Mouse (Mus musculus): Measurements from ENCODE around the gene Neil3.
A peak's percentile ranks its signal among the peaks of the same experiment; 100 is the strongest.
"Not testable (repeated sequence)": the region's sequence is repeated elsewhere in the genome, so short reads cannot be mapped to it uniquely, and the experiment has no call there.

Neil3 gene

DNA sequence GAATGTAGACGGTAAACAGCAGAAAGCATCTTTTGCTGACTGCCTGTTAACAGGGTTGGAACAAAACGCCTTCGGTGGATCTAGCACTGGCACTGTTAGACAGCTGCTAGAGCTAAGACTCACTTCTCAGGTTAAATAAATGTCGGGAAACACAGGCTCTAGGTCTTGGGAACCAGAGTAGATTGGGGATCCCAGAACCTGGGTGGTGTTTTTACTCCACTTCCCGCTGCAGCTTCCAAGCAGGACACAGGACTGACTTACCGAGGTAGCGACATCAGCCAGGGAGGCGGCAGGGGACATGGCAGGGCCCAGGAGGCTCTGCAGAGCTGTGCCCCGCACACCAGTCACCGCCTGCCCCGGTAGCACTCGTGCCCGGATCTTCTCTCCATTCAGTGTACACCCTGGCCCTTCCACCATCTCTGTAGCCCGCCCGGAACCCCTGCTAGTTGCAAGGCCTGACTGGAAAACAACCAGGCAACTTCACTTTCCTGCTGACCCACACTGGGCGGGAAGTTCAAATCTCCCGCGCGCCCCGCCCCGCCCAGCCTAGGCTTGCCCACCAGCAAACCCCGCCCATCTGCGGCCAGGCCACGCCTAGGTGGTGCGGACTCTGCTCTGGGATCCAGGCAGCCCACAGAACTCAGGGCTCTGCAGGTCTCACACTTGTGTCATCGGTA, at the start of gene Neil3:
Gene Neil3 (minus strand): TSS at position 571 of the 677 bp plus-strand sequence.
- peak; percentile 83 for DNase-seq

- no peak for DNase-seq
Measured at GRCm38 (mm10) chr8:53680846-53681245, 42.0 kb upstream of the Neil3 start.

- DNase-seq: peak; percentile 57
Measured at GRCm38 (mm10) chr8:53663946-53664345, 25.1 kb upstream of the Neil3 start.

- no peak for DNase-seq
Measured at GRCm38 (mm10) chr8:53661436-53661835, 22.6 kb upstream of the Neil3 start.

GRCm38 (mm10) chr8:53630618-53631017, 8.2 kb downstream of the Neil3 start:
- no peak for DNase-seq

- no peak for DNase-seq
Measured at GRCm38 (mm10) chr8:53628864-53629415, 9.9 kb downstream of the Neil3 start.

- DNase-seq: no peak
Measured at GRCm38 (mm10) chr8:53623425-53623824, 15.4 kb downstream of the Neil3 start.

- no peak for DNase-seq
Measured at GRCm38 (mm10) chr8:53619196-53619595, 19.7 kb downstream of the Neil3 start.

DNA sequence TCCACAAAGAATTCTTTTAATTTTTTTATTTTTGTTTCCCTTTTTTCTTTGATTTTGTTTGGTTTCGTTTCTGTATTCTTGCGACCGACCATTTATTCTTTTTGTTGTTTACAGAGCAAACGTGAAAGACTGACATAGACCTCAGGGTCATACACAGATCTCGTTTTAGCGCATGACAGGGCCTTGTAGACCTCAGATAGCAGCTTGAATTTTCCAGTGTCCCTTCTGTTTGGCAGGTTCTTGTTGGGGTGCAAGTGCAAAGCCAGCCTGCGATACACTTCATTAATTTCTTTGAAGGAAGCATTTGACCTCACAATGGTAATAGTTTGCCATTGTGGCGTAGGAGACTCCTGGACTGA, 24.6 kb downstream of the Neil3 start:
- DNase-seq: no peak

GRCm38 (mm10) chr8:53613577-53614287, 25.1 kb downstream of the Neil3 start:
- DNase-seq: no peak

- no peak for DNase-seq
Measured at GRCm38 (mm10) chr8:53612297-53612696, 26.6 kb downstream of the Neil3 start.

- no peak for DNase-seq
Measured at GRCm38 (mm10) chr8:53607040-53607439, 31.8 kb downstream of the Neil3 start.

DNA sequence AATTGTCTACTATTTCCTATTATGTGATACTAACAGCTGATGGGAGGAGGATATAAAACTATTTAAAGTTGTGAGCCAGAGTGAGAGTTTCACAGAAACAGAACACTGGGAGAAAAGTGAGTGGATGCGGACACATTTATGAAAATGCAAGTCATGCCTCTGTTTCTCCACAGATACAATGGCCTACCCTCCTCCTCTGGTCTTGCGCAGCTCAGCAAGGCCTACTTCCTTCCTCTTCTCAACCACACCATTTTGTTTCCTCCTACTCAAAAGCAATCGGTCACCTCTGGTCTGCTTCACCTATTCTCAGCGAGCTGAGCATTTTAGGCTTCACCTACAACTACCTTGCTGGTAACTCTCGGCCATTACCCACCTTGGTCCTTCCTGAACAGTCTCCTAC, 34.0 kb downstream of the Neil3 start:
- DNase-seq: no peak

GRCm38 (mm10) chr8:53603672-53604071, 35.2 kb downstream of the Neil3 start:
- DNase-seq: no peak

DNA sequence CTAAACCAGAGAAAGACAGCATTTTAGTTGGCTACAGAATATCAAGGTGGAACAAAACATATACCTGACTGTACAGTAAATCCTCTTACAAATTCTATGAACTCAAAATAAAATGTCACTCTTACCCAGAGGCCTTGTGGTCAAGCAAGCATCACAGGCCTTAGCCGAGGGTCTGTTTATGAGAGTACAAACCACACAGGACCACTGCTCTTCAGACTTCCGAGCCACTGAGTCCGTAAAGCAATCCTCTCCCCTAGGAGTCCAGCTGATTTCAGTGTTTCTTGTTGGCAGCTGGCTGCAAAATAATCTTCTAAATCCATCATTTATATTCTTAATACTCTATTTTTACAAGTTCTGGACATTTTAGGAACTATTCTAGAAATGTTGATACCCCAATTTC, 38.0 kb downstream of the Neil3 start:
- no peak for DNase-seq

GRCm38 (mm10) chr8:53600025-53600811, 38.6 kb downstream of the Neil3 start:
- DNase-seq: no peak

DNA sequence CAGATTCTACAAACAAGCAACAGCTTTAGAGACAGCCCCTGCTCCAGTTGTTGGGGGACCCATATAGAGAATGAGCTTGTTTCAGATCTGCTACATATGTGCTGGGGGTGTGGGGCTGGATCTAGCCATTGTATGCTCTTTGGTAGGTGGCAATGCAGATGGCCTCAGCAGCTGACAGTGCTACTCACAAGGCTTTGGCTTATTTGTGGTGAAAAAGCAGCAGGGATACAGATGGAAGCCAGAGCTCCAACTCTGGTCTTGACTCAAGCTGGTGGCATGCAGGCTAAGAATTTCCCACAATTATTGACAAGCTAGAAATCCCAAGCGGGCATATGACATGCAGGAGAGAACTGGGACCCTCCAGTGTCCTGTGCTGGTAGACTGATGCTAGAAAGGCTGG, 40.8 kb downstream of the Neil3 start:
- no peak for DNase-seq

GRCm38 (mm10) chr8:53591777-53592176, 47.1 kb downstream of the Neil3 start:
- DNase-seq: no peak

DNA sequence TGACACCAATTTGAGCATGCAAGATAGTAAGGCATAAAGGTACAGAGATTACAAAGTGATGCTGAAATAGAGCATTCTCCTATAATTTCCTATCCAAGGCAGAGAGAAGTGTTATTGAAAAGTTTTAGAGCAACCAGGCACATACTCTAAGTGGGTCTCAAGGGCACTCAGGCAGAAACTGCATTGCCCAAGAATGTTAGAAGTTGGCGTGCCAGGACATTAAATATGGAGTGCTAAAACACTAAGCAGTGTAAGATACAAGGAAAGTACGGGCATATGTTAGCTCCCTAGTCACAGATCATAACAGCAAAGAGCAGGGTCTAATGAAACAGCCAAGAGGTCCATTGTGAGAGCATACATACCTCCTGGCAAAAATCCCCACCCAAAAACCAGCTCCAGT, 65.3 kb downstream of the Neil3 start:
- DNase-seq: no peak

GRCm38 (mm10) chr8:53566223-53566622, 72.6 kb downstream of the Neil3 start:
- no peak for DNase-seq

DNA sequence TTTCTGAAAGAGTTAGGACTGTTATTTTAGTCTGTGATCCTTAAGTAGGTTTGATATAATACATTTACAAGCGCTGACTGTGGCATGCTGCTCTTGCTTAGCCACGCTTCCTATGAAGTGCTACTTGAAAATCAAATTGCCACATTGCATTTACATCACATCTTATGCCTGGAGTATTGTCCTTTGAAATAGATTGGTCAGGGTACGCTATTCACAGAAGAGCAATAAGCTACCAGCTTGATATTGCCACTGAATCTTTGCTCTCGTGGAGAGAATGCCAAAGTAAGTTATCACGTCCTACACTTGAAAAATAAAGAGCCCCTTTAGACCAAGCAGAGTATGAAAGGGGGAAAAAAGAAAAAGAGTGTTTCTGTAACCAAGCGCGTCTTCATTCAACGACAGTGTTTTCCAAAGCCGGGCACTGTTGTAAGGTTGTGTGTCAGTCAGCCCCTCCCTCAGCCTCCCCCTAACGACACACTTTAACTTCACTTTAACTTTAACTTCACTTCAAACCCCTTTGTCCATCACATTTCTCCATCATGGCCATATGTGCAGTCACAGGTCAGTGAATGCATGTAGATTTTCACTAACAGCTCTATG, 76.3 kb downstream of the Neil3 start:
- no peak for DNase-seq

DNA sequence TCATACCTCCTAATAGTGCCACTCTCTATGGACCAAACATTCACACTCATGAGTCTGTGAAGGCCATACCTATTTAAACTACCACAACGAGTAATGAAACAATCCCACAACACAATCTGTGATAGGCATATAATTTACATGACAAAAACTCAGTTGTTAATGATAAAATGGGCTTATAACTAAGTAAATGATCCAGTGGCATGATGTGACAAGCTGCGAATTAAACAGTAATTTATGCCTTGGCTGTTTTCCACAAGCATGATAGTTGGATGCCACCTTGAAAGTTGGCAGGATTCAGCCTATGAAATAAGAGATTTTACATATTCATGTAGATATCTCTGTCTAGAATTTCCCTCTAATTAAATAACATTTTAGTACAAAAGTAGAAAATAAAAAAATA, 99.3 kb downstream of the Neil3 start:
- DNase-seq: no peak

DNA sequence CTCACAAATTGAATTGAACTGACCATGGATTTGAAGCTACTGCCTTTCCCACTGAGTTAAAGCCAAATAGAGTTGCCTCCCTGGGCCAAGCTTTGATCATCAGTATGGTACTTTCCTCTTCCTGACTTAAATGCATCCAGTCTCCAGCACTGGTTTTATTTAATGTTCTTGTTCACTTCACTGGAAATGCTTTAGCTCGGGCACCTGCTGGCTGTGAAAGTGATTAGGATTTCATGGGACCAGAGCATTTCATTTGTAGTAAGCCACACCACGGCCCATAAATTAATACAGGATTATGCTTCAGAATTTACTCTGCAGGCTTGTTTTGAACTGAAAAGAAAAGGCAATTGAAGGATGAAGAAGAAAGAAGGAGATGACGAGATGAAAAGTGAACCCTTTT, 100.8 kb downstream of the Neil3 start:
- DNase-seq: not testable (repeated sequence)
